Mouse (Mus musculus): ENCODE results near the gene Rd3l. TPM values are rescaled to one million over a fixed set of nuclear protein-coding genes. Genes with fewer than 3 reads are reported as not detected.

The Rd3l gene
- total RNA-seq, 2 experiments from 2014 or later, result not detected

- ATAC-seq (replicated peaks; ENCODE audit: low FRiP score, poor library complexity, severe bottlenecking), result no peak
Measured at GRCm38 (mm10) chr12:111932513-111932912, 48.6 kb downstream of the Rd3l start.

- no peak for ATAC-seq (replicated peaks; ENCODE audit: low FRiP score, poor library complexity, severe bottlenecking)
Measured at GRCm38 (mm10) chr12:111931411-111932025, 49.6 kb downstream of the Rd3l start.

Other genes with a start within 250 kb of the Rd3l start
- gene Klc1, start 222.5 kb downstream of the Rd3l start, total RNA-seq (2015; ENCODE audit: low replicate concordance), result 3.8 and 13.1 TPM in 2 replicates
- gene Klc1, start 222.5 kb downstream of the Rd3l start, total RNA-seq (2017; ENCODE audit: low replicate concordance), result 12.9 and 21.9 TPM in 2 replicates
- gene Xrcc3, start 167.4 kb downstream of the Rd3l start, total RNA-seq (2015; ENCODE audit: low replicate concordance), result 1.7 and 1.9 TPM in 2 replicates
- gene Xrcc3, start 167.4 kb downstream of the Rd3l start, total RNA-seq (2017; ENCODE audit: low replicate concordance), result 2.0 and 5.6 TPM in 2 replicates
- 2.5 and 3.3 TPM in 2 replicates for gene Zfyve21, start 167.1 kb downstream of the Rd3l start, total RNA-seq (2015; ENCODE audit: low replicate concordance)
- gene Zfyve21, start 167.1 kb downstream of the Rd3l start, total RNA-seq (2017; ENCODE audit: low replicate concordance), result 2.4 and 4.9 TPM in 2 replicates
- gene Ppp1r13b, start 73.2 kb downstream of the Rd3l start, total RNA-seq (2015; ENCODE audit: low replicate concordance), result 8.3 and 8.6 TPM in 2 replicates
- 13.4 and 20.5 TPM in 2 replicates for gene Ppp1r13b, start 73.2 kb downstream of the Rd3l start, total RNA-seq (2017; ENCODE audit: low replicate concordance)
- gene Atp5mpl, start 14.3 kb downstream of the Rd3l start, total RNA-seq (2015; ENCODE audit: low replicate concordance), result 150 and 160 TPM in 2 replicates
- gene Atp5mpl, start 14.3 kb downstream of the Rd3l start, total RNA-seq (2017; ENCODE audit: low replicate concordance), result 72.8 and 92.6 TPM in 2 replicates
- not detected in 2 replicates for gene Tdrd9, start 9.8 kb downstream of the Rd3l start, total RNA-seq (2015; ENCODE audit: low replicate concordance)
- not detected in 2 replicates for gene Tdrd9, start 9.8 kb downstream of the Rd3l start, total RNA-seq (2017; ENCODE audit: low replicate concordance)
- gene Aspg, start 125.4 kb upstream of the Rd3l start, total RNA-seq (2015; ENCODE audit: low replicate concordance), result not detected in 2 replicates
- not detected in 2 replicates for gene Aspg, start 125.4 kb upstream of the Rd3l start, total RNA-seq (2017; ENCODE audit: low replicate concordance)
- gene Kif26a, start 164.9 kb upstream of the Rd3l start, total RNA-seq (2015; ENCODE audit: low replicate concordance), result not detected in 2 replicates
- gene Kif26a, start 164.9 kb upstream of the Rd3l start, total RNA-seq (2017; ENCODE audit: low replicate concordance), result not detected in 2 replicates